Mouse (Mus musculus) midbrain, embryonic 16.5 days (tissue): Measurements from ENCODE around the gene Mpzl2. TPM values are rescaled to one million over a fixed set of nuclear protein-coding genes. Genes with fewer than 3 reads are reported as not detected.

ENCODE experiments used
- polyA plus RNA-seq: library from polyadenylated mRNA; unstranded; fragments of >200 nt; fragmentation: Nextera tagmentation; extraction: Ambion mirVana; gene quantifications from 2 replicates; pipeline ENCODE4 v1.2.1, GENCODE M21; 2015

The Mpzl2 gene
- polyA plus RNA-seq, 1 experiment from 2014 or later = 1.4 TPM

Other genes with a start within 250 kb of the Mpzl2 start
- gene Tmem25, start 240.5 kb upstream of the Mpzl2 start, polyA plus RNA-seq = 16.0 and 19.8 TPM in 2 replicates
- 0.25 TPM in 1 of 2 replicates, not detected in the other for gene Ttc36, start 236.7 kb upstream of the Mpzl2 start, polyA plus RNA-seq
- gene Kmt2a, start 158.5 kb upstream of the Mpzl2 start, polyA plus RNA-seq = 14.1 and 22.3 TPM in 2 replicates
- gene Atp5l, start 119.1 kb upstream of the Mpzl2 start, polyA plus RNA-seq = 651 and 716 TPM in 2 replicates
- gene Ube4a, start 74.2 kb upstream of the Mpzl2 start, polyA plus RNA-seq = 33.5 and 39.3 TPM in 2 replicates
- gene Cd3g, start 59.4 kb upstream of the Mpzl2 start, polyA plus RNA-seq = not detected in 2 replicates
- gene Cd3d, start 58.0 kb upstream of the Mpzl2 start, polyA plus RNA-seq = not detected in 2 replicates
- 0.07 TPM in 1 of 2 replicates, not detected in the other for gene Cd3e, start 30.2 kb upstream of the Mpzl2 start, polyA plus RNA-seq
- 0.75 and 1.2 TPM in 2 replicates for gene Mpzl3, start 15.4 kb downstream of the Mpzl2 start, polyA plus RNA-seq
- 0.29 and 0.32 TPM in 2 replicates for gene Jaml, start 39.4 kb downstream of the Mpzl2 start, polyA plus RNA-seq
- 10.0 and 11.3 TPM in 2 replicates for gene Scn2b, start 78.0 kb downstream of the Mpzl2 start, polyA plus RNA-seq
- 0.28 and 0.31 TPM in 2 replicates for gene Scn4b, start 98.6 kb downstream of the Mpzl2 start, polyA plus RNA-seq
- 0.12 and 0.18 TPM in 2 replicates for gene BC049352, start 142.2 kb downstream of the Mpzl2 start, polyA plus RNA-seq
- not detected in 2 replicates for gene Tmprss4, start 164.3 kb downstream of the Mpzl2 start, polyA plus RNA-seq
- 0.48 and 0.64 TPM in 2 replicates for gene Il10ra, start 229.3 kb downstream of the Mpzl2 start, polyA plus RNA-seq